Mouse (Mus musculus) left cerebral cortex, adult 18-20 months (tissue): ENCODE results near the gene Spatc1l. TPM values are rescaled to one million over a fixed set of nuclear protein-coding genes. Genes with fewer than 3 reads are reported as not detected.

Experiments
- DNase-seq, 2 experiments: peaks; one replicate each; pipeline ENCODE4 v3.0.0; 2021 to 2022; ENCODE audit warnings: low spot score in 2 of 2, mixed read lengths in 1 of 2
- long read RNA-seq, 2 experiments: library from polyadenylated mRNA; stranded (forward); transcript quantifications; one replicate each; pipeline ENCODE4 v2.0.0; 2021
- total RNA-seq, 2 experiments: library from RNA; stranded (reverse); gene quantifications; 2 replicates each; pipeline ENCODE4 v1.2.3; 2021

Gene Spatc1l
- not detected for total RNA-seq
- long read RNA-seq, experiment 1: 0 reads
- long read RNA-seq, experiment 2: 0 reads

- DNase-seq: no peak
These were observed at the start of gene Spatc1l for GRCm38 (mm10) chr10:76561972-76562371. TSS of gene Spatc1l (plus strand) at chr10:76562272.

- peak in 1 of 2 experiments; percentile 34 for DNase-seq
These were observed 49.0 kb upstream of the Spatc1l start for GRCm38 (mm10) chr10:76512965-76513583.

- DNase-seq: no peak
These were observed 31.1 kb upstream of the Spatc1l start for GRCm38 (mm10) chr10:76530922-76531321.

GRCm38 (mm10) chr10:76531375-76531774, 30.7 kb upstream of the Spatc1l start, which contains the start of gene Lss:
TSS of gene Lss (plus strand) at chr10:76531588.
- peak; percentile 97 to 98 for DNase-seq

GRCm38 (mm10) chr10:76531828-76532227, 30.2 kb upstream of the Spatc1l start:
- DNase-seq: no peak

GRCm38 (mm10) chr10:76535526-76535925, 26.5 kb upstream of the Spatc1l start:
- no peak for DNase-seq

- no peak for DNase-seq
These were observed 24.5 kb upstream of the Spatc1l start for GRCm38 (mm10) chr10:76537619-76538018.

GRCm38 (mm10) chr10:76541336-76542085, 20.6 kb upstream of the Spatc1l start:
- no peak for DNase-seq

GRCm38 (mm10) chr10:76542636-76543375, 19.3 kb upstream of the Spatc1l start:
- no peak for DNase-seq

GRCm38 (mm10) chr10:76546566-76546965, 15.5 kb upstream of the Spatc1l start:
- DNase-seq: no peak

- no peak for DNase-seq
These were observed 13.9 kb upstream of the Spatc1l start for GRCm38 (mm10) chr10:76548218-76548617.

- DNase-seq: no peak
These were observed 11.6 kb upstream of the Spatc1l start for GRCm38 (mm10) chr10:76550458-76550857.

- no peak for DNase-seq
These were observed 10.5 kb upstream of the Spatc1l start for GRCm38 (mm10) chr10:76551556-76551955.

- DNase-seq: no peak
These were observed 8.0 kb upstream of the Spatc1l start for GRCm38 (mm10) chr10:76554061-76554460.

- no peak for DNase-seq
These were observed 8.1 kb downstream of the Spatc1l start for GRCm38 (mm10) chr10:76569996-76570685.

GRCm38 (mm10) chr10:76571070-76571469, 9.0 kb downstream of the Spatc1l start:
- DNase-seq: no peak

- DNase-seq: no peak
These were observed 10.1 kb downstream of the Spatc1l start for GRCm38 (mm10) chr10:76572151-76572550.

GRCm38 (mm10) chr10:76575374-76575773, 13.3 kb downstream of the Spatc1l start, which contains the start of gene Ftcd:
TSS of gene Ftcd (plus strand) at chr10:76575648.
- no peak for DNase-seq

GRCm38 (mm10) chr10:76576920-76577319, 14.8 kb downstream of the Spatc1l start:
- DNase-seq: no peak

GRCm38 (mm10) chr10:76584138-76584537, 22.1 kb downstream of the Spatc1l start:
- DNase-seq: no peak

- no peak for DNase-seq
These were observed 24.1 kb downstream of the Spatc1l start for GRCm38 (mm10) chr10:76586190-76586589.
